Mouse (Mus musculus) midbrain, embryonic 11.5 days (tissue): ENCODE measurements around the gene Irx4. TPM values are rescaled to one million over a fixed set of nuclear protein-coding genes. Genes with fewer than 3 reads are reported as not detected.
A peak's percentile ranks its signal among the peaks of the same experiment; 100 is the strongest.

Source experiments
- ATAC-seq: fragments of 200-750 bp; cut with Nextera tagmentation; 2 replicates; pipeline ENCODE4 v1.8.0; 2017; ENCODE audit warnings: moderate TSS enrichment, moderate library complexity; ENCODE audit not compliant: low FRiP score
- DNase-seq: peaks from one replicate; pipeline ENCODE4 v3.0.0; 2015; ENCODE audit warnings: low spot score; ENCODE audit errors: missing footprints
- H3K27ac ChIP-seq: fragments of 300-500 bp; sonication (generic); 2 replicates; pipeline ENCODE4 v1.5.1; 2014; ENCODE audit warnings: low read depth, low read length
- H3K27me3 ChIP-seq: fragments of 300-500 bp; sonication (generic); 2 replicates; pipeline ENCODE4 v1.6.1; 2014; ENCODE audit warnings: mild to moderate bottlenecking, low read length, moderate library complexity, mixed read lengths; ENCODE audit not compliant: control insufficient read depth, insufficient read depth
- H3K36me3 ChIP-seq: fragments of 300-500 bp; sonication (generic); 2 replicates; pipeline ENCODE4 v1.6.1; 2014; ENCODE audit warnings: mild to moderate bottlenecking, low read length, moderate library complexity, mixed read lengths; ENCODE audit not compliant: control insufficient read depth, insufficient read depth
- H3K4me1 ChIP-seq: fragments of 300-500 bp; sonication (generic); 2 replicates; pipeline ENCODE4 v1.6.1; 2014; ENCODE audit warnings: low read length; ENCODE audit not compliant: control insufficient read depth, insufficient read depth
- H3K4me2 ChIP-seq: fragments of 300-500 bp; sonication (generic); 2 replicates; pipeline ENCODE4 v1.6.1; 2014; ENCODE audit warnings: mild to moderate bottlenecking, moderate library complexity
- H3K4me3 ChIP-seq: fragments of 300-500 bp; sonication (generic); 2 replicates; pipeline ENCODE4 v1.5.1; 2014; ENCODE audit warnings: low read depth, low read length
- H3K9ac ChIP-seq: fragments of 300-500 bp; sonication (generic); 2 replicates; pipeline ENCODE4 v1.6.1; 2014; ENCODE audit warnings: low read length
- H3K9me3 ChIP-seq: fragments of 300-500 bp; sonication (generic); 2 replicates; pipeline ENCODE4 v1.6.1; 2016; ENCODE audit warnings: low read length; ENCODE audit not compliant: control insufficient read depth
- WGBS: fragments of 180-500 bp; shearing (Covaris S2); extraction: QIAGEN DNeasy Blood & Tissue Kit; methylation state at CpG from one replicate; pipeline ENCODE4 v1.1.7; 2014; 5-methylcytosine and 5-hydroxymethylcytosine counted together
- polyA plus RNA-seq: library from polyadenylated mRNA; unstranded; fragments of >200 nt; fragmentation: Nextera tagmentation; extraction: Ambion mirVana; gene quantifications from 2 replicates; pipeline ENCODE4 v1.2.1, GENCODE M21; 2014

The Irx4 gene
- polyA plus RNA-seq, result 0.41 and 0.87 TPM in 2 replicates

DNA sequence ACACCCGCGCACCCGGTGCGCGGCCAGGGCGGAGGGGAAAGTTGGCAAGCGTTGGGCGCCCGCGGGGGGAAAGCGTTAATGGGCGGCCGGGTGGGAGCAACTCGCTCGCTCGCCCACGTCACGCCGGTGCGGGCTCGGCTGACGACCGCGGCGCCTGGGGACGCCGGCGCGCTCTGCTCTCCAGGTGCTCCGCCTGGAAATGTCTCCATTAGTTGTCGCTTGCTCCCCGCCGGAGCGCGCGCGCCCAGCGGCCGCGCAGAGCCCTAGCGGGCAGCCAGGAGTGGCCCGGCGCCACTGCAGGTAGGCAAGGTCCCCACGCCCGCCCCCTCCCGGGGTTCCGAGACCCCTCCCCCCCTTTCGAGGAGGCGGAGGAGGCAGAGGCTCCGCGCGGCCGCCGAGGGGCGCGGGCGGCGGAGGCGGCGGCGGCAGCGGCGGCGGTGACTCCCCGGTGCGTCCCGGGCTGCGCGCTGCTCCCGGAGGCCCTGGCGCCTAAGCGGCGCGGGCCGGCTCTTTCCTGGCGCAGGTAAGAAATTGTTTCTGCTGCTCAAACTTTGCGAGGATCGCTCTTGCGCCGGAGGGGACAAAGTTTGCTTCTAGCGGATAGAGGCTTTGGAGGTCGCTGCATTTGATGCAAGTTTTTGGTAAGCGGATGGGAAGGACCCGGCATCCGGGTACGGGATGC is at the start of gene Irx4:
Gene Irx4, plus strand, starts transcription at position 126 of the 682 bp plus-strand sequence.
- under 1% methylated on average over 64 of the region's 86 CpGs for WGBS
- H3K27me3 ChIP-seq, result peaks cover 79% of the 10 kb centered on the region
- no peak within 1 kb of the TSS for H3K27ac ChIP-seq
- H3K4me3 ChIP-seq, result peak within 1 kb of the TSS; percentile 38
- DNase-seq (peak; percentile 94), ATAC-seq (no peak)
- H3K4me2 ChIP-seq, result peak within 1 kb of the TSS; percentile 59
- no peaks in the 10 kb centered on the region for H3K36me3 ChIP-seq
- no peak within 1 kb of the TSS for H3K9ac ChIP-seq
- H3K9me3 ChIP-seq, result no peaks in the 10 kb centered on the region
- H3K4me1 ChIP-seq, result peaks cover 24% of the 10 kb centered on the region

DNA sequence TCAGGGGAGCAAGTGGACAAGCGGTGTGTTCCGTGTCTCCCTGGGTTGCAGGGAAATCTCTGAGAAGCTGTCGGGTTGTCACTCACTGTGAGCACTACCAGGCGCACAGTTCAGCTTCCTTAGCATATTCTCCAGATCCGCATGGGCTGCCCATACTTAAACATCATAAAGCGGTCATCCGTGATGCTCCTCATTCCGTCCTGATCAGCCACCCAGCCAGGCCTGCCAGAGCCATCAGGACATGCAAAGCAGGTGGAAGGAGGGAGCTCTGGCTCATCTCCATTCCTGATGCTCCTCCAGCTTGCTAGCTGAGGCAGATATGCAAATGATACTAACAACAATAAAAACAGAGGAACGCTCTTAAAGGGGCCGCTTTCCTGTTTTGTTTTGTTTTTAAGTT is 46.0 kb upstream of the Irx4 start:
- Histone ChIP-seq H3K36me3 (no peaks in the 10 kb centered on the region), H3K9ac (no peak overlapping the region), H3K27me3 (no peaks in the 10 kb centered on the region), H3K4me3 (no peak overlapping the region), H3K9me3 (no peaks in the 10 kb centered on the region; the same call in 1 of the 2 replicates), H3K27ac (no peak overlapping the region), H3K4me1 (no peaks in the 10 kb centered on the region), H3K4me2 (no peak overlapping the region)
- WGBS, result 72% methylated on average over 10 of the region's 10 CpGs
- DNase-seq, result no peak
- no peak for ATAC-seq

DNA sequence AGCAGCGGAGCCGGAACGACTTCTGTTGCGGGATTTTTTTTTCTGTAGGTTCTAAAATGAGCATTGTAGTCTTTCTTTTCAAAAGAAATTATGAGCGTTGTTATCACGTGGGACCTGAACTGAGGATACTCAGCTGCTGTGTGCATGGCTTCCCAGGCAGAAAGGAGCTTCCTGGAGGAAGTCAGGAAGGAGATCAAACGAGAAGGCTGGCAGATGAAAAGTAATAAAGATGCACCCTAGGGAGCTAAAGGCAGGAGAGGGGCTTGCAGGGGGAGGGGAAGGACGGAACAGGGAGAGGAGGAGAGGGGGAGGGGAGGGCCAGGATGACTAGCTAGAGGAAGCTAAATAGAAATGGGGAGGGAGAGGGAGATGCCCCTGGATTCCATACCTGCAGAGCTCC is 23.8 kb upstream of the Irx4 start:
- Histone ChIP-seq H3K9me3 (no peaks in the 10 kb centered on the region), H3K4me2 (no peak overlapping the region), H3K36me3 (no peaks in the 10 kb centered on the region), H3K4me3 (no peak overlapping the region), H3K27me3 (no peaks in the 10 kb centered on the region; the same call in 1 of the 2 replicates), H3K27ac (no peak overlapping the region), H3K9ac (no peak overlapping the region), H3K4me1 (peaks cover 5% of the 10 kb centered on the region)
- 55% methylated on average over 8 of the region's 8 CpGs for WGBS
- ATAC-seq (no peak), DNase-seq (no peak)

DNA sequence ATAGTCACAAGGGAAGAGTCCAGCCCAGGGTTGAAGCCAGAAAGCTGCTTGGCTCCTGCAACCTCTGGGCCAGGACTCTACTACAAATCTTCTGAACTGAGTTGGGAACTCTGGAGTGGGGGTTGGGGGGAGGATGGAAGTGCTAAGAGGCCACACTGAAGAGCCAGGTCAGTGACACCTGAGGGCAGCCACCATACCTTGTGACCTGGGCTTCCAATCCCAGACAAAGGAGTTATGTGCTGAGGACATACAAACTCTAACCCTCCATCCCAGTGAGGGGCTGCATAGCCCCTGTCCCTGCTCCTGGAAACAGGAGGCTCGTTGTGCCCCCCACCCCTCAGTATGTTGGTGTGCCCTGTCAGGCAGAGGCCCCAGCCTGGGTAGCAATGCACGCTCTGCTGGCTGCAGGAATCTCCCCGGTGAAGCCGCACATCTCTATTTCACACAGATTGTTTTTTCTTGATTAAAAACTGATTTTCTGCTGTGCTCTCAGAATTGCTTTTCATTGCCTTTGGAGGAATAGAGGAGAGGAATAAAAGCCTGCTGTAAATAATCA is 21.0 kb upstream of the Irx4 start:
- Histone ChIP-seq H3K4me3 (no peak overlapping the region), H3K36me3 (no peaks in the 10 kb centered on the region), H3K9me3 (no peaks in the 10 kb centered on the region; the same call in 1 of the 2 replicates), H3K9ac (no peak overlapping the region), H3K4me1 (peaks cover 5% of the 10 kb centered on the region), H3K27ac (no peak overlapping the region), H3K27me3 (no peaks in the 10 kb centered on the region; the same call in 1 of the 2 replicates), H3K4me2 (no peak overlapping the region)
- DNase-seq (no peak), ATAC-seq (no peak)
- 67% methylated on average over 4 of the region's 4 CpGs for WGBS

DNA sequence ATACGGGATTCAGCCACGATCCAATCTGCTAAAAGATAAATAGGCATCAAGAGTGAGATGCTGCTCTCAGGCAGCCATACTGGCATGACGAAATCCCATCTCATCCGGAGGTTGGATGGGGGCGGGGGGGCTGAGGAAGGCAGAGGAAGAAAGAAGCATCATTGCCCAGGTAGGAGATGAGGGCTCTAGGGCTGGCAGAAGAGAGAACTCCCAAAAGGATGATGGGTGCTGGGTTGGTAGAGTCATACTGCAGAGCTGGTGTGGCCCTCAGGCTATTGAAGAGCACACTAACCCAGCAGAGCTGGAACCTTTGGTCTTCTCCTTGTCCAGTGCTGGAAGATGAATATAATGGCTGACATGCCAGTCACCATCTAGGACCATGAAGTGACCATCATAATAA is 17.7 kb upstream of the Irx4 start:
- peaks cover 5% of the 10 kb centered on the region for H3K4me1 ChIP-seq
- H3K27me3 ChIP-seq, result no peaks in the 10 kb centered on the region
- no peak overlapping the region for H3K4me2 ChIP-seq
- no peak overlapping the region for H3K27ac ChIP-seq
- DNase-seq (no peak), ATAC-seq (no peak)
- H3K36me3 ChIP-seq, result no peaks in the 10 kb centered on the region
- no peak overlapping the region for H3K9ac ChIP-seq
- WGBS, result 92% methylated on average over 5 of the region's 5 CpGs
- H3K4me3 ChIP-seq, result no peak overlapping the region
- H3K9me3 ChIP-seq, result no peaks in the 10 kb centered on the region; the same call in 1 of the 2 replicates

DNA sequence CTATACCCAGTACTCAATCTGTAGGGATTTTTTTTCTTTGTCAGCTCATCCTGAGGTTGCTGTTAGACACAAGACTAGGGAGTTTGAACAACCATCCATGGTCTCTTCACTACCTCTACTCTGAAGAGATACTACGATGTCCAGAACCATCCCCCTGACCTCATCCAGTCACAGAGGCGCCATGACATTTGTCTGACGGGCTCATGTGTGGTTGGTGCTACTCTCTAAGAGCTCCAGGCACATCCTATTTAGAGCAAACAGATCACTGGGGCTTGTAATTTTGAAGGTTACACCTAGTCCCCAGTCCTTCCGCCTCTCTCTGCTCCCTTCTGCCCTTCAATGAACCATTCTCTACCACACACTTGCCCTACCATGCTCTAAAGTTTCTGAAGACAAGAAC is 13.3 kb upstream of the Irx4 start:
- Histone ChIP-seq H3K9me3 (no peaks in the 10 kb centered on the region; the same call in 1 of the 2 replicates), H3K4me1 (no peaks in the 10 kb centered on the region), H3K4me3 (no peak overlapping the region), H3K4me2 (no peak overlapping the region), H3K9ac (no peak overlapping the region), H3K36me3 (no peaks in the 10 kb centered on the region), H3K27ac (no peak overlapping the region), H3K27me3 (no peaks in the 10 kb centered on the region; the same call in 1 of the 2 replicates)
- DNase-seq (no peak), ATAC-seq (no peak)
- WGBS, result 92% methylated on average over 4 of the region's 4 CpGs

DNA sequence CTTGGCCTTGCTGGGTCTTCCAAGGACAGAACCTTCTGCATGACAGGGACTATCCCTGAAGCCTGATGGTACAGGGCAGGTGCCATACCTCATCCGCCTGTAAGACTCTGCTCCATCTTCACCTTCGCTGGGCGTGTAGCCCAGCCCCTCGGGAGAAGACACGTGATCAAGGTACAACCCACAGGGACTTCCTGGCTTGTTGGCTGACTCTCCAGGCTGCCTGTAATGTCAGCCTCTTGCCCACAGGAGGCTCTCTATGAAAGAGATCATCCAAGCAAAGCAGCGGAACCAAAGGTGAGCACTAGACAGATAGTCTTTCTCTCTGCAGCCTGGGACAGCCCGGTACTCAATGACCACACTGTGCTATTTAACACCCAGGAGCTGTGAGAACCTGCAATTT is 9.1 kb upstream of the Irx4 start:
- WGBS, result 45% methylated on average over 7 of the region's 7 CpGs
- no peaks in the 10 kb centered on the region for H3K9me3 ChIP-seq
- no peak for ATAC-seq
- H3K27me3 ChIP-seq, result no peaks in the 10 kb centered on the region; the same call in 1 of the 2 replicates
- H3K4me1 ChIP-seq, result no peaks in the 10 kb centered on the region
- no peaks in the 10 kb centered on the region for H3K36me3 ChIP-seq
- H3K27ac ChIP-seq, result no peak overlapping the region
- H3K4me2 ChIP-seq, result no peak overlapping the region
- DNase-seq, result peak; percentile 68
- H3K9ac ChIP-seq, result no peak overlapping the region
- H3K4me3 ChIP-seq, result no peak overlapping the region

DNA sequence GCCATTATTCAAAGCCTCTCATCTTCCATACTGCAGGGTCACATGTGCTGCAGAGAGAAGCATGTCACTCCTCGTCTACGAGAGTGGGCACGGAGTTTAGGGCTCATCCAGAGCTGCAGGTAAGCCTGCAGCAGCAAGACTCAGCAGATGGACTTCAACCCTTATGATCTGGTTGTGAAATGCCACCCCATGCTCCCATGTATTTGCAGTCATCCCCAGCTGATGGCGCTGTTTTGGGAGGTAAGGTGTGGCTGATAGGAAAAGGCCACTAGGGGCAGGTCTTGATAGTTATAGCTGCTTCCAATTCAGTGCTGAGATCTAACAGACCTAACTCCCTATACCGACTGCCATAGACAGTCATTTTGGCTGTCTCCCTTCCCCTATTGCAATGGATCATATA is 8.3 kb upstream of the Irx4 start:
- 56% methylated on average over 5 of the region's 5 CpGs for WGBS

DNA sequence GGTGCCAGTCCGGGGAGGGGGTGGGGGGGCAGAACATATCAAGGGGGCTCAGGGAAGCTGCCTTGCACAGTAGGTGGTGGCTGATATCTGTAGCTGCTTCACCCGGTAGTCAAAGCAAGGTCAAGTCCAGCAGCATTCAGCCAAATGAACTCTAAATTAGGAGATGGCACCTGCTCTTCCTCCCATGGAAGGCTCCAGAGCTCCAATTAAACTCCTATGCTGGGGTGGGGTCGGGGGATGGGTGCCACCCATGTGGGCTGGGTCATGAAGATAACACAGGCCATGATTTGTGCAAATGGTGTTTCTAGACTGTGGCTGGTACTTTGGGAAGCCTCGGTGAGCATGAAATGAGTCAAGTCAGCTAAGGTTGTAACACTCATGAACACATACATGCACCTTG is 1.9 kb upstream of the Irx4 start:
- H3K9ac ChIP-seq, result no peak overlapping the region
- no peaks in the 10 kb centered on the region for H3K36me3 ChIP-seq
- H3K4me1 ChIP-seq, result peaks cover 13% of the 10 kb centered on the region
- no peak overlapping the region for H3K4me2 ChIP-seq
- peaks cover 58% of the 10 kb centered on the region for H3K27me3 ChIP-seq
- no peak overlapping the region for H3K4me3 ChIP-seq
- no peak for ATAC-seq
- H3K9me3 ChIP-seq, result no peaks in the 10 kb centered on the region
- no peak for DNase-seq
- WGBS, result 55% methylated on average over 4 of the region's 4 CpGs
- no peak overlapping the region for H3K27ac ChIP-seq

More for the DNA sequence above, 8.3 kb upstream of the Irx4 start:
- Histone ChIP-seq H3K4me1 (no peaks in the 10 kb centered on the region), H3K9ac (no peak overlapping the region), H3K36me3 (no peaks in the 10 kb centered on the region), H3K27me3 (no peaks in the 10 kb centered on the region; the same call in 1 of the 2 replicates), H3K9me3 (no peaks in the 10 kb centered on the region), H3K4me3 (no peak overlapping the region), H3K27ac (no peak overlapping the region), H3K4me2 (no peak overlapping the region)
- ATAC-seq (no peak), DNase-seq (no peak)
